Mouse (Mus musculus): Measurements from ENCODE around the gene Hspb7. TPM values are rescaled to one million over a fixed set of nuclear protein-coding genes. Genes with fewer than 3 reads are reported as not detected.

Hspb7 gene
- total RNA-seq (2015): not detected in 2 replicates
- not detected in 2 replicates for total RNA-seq (2017)

- ATAC-seq (ENCODE audit: poor library complexity, severe bottlenecking): no peak
Observed at GRCm38 (mm10) chr4:141420192-141420829, at the start of gene Hspb7. Hspb7 (plus strand) TSS chr4:141420779.

DNA sequence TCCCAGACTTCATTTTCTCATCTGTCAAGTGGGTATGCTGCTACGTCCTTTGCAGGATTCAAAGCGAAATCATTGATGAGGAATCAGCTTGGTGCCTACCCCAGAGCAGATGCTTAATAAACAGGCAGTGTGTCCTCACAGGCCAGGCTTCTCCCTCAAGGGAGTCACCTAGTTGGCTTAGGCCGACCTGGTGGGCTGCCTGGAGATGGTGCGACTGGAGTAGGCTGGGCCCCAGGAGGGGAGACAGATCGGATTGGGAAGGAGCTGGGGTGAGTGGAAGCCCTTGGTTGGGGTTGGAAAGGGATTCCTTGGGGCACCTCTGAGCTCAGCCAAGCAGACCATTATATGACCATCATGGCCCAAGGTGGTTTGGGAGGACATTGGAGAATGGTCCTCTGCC, 48.2 kb upstream of the Hspb7 start:
- ATAC-seq (ENCODE audit: poor library complexity, severe bottlenecking): no peak

GRCm38 (mm10) chr4:141379674-141380073, 40.9 kb upstream of the Hspb7 start:
- ATAC-seq (ENCODE audit: poor library complexity, severe bottlenecking): no peak

DNA sequence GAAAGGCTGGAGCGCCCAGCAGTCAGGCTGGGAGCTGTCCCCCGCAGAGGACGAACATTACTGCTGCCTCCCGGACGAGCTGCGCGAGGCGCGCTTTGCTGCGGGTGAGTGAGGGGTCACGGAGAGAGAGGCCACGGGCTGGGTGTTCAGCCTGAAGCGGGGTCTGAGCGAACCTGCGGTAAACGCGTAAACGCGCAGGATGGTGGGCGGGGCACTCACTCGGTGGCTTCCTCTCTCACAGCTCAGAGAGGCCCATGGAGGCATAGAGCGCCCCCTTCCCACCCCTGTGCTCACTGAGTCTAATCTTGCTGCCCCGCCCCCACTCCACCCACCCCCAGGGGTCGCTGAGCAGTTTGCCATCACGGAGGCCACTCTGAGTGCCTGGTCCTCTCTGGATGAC, 38.2 kb upstream of the Hspb7 start:
- ATAC-seq (ENCODE audit: poor library complexity, severe bottlenecking): no peak

- ATAC-seq (ENCODE audit: poor library complexity, severe bottlenecking): peak; percentile 77
Observed at GRCm38 (mm10) chr4:141385275-141385674, 35.3 kb upstream of the Hspb7 start.

GRCm38 (mm10) chr4:141386150-141386549, 34.4 kb upstream of the Hspb7 start:
- ATAC-seq (ENCODE audit: poor library complexity, severe bottlenecking): no peak

DNA sequence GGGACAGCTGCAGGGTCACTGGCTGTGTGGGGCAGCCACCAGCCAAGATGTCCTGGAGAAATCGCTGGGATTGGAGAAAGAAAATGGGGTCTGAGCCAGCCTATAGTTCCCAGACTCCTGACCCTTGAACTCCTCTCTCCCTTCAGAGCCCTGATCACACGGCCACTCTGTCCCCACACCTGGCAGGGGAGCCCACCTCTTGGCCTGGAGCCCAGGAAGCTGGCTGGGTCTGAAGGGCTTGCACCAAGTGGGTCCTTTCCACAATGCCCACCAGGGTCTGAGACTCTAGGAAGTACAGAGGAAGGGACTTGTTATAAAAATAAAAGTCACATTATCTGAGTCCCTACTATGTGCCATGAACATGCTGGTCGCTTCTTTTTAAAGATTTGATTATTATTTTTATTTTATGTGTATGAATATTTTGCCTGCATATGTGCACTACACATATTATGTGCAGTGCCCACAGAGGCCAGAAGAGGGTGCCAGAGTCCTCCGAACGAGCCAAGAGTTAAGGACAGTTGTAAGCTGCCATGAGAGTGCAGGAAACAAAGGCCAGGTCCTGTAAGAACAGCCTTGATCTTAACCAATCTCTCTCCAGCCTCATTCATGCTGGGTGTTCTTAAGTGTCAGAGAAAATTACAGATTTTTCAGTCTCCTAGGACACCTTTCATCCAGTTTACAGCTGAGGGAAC, 33.3 kb upstream of the Hspb7 start:
- ATAC-seq (ENCODE audit: poor library complexity, severe bottlenecking): peak; percentile 82

DNA sequence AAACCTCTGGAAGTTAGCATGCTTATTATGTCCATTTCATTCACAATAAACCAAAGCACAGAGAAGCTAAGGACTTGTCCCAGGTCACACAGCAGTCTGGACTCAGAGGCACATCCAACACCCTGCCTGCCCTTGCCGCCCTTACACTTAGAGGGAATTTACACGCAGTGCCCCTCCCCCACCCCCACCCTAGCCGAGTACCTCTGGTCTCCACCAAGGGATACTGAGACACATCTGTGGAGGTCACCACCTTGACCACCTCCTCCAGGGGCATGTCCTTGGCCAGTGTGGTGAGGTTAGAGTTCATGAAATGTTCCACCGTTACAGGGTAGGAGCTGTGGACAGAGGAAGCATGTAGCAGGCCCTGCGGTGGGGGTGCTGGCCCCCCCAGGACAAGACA, 32.6 kb upstream of the Hspb7 start:
- ATAC-seq (ENCODE audit: poor library complexity, severe bottlenecking): no peak

- no peak for ATAC-seq (ENCODE audit: poor library complexity, severe bottlenecking)
Observed at GRCm38 (mm10) chr4:141389366-141390150, 31.0 kb upstream of the Hspb7 start.

GRCm38 (mm10) chr4:141391293-141391692, 29.3 kb upstream of the Hspb7 start:
- no peak for ATAC-seq (ENCODE audit: poor library complexity, severe bottlenecking)

DNA sequence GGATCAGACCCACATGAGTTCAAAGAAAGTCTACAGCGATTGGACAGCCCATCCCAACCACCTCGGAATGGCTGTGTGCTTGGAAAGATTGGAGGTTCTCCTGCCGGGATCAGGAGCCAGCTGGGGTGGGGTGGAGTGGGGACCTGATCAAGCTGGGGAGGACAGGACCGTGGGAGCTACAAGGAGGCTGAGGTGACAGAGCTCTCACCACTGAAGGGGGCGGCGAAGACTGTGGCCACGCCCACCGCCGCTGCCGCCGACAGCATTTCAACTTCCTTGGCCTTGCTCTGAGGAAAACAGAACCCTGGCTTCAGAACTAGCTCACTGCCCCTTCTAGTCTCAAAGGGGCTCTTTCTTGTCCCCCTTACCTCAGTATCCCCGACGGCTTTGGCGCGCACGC, 25.8 kb upstream of the Hspb7 start:
- no peak for ATAC-seq (ENCODE audit: poor library complexity, severe bottlenecking)

DNA sequence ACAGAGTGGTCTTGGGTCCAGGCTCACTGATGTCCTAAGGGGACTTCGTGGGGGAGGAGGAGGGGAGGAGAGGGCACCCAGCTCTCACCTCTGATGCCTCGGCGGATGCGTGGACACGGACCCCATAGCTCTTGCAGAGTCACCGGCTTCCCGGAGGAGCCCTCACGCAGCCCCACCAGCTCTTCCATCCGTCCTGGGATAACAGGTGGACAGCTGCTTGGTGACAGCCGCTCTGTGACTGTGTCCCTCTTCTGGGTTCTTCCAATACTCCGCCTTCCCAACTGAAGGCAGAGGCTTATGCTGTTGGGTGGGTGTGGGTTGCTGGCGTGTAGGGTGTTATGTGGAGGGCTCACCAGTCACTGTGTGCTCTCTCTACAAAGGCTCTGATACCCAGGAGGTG, 22.7 kb upstream of the Hspb7 start:
- ATAC-seq (ENCODE audit: poor library complexity, severe bottlenecking): no peak

- no peak for ATAC-seq (ENCODE audit: poor library complexity, severe bottlenecking)
Observed at GRCm38 (mm10) chr4:141398545-141398944, 22.0 kb upstream of the Hspb7 start, which contains the start of gene Clcnka. Clcnka (minus strand) TSS chr4:141398724.

GRCm38 (mm10) chr4:141400171-141400570, 20.4 kb upstream of the Hspb7 start:
- no peak for ATAC-seq (ENCODE audit: poor library complexity, severe bottlenecking)

GRCm38 (mm10) chr4:141404518-141405313, 15.9 kb upstream of the Hspb7 start:
- peak; percentile 93 for ATAC-seq (ENCODE audit: poor library complexity, severe bottlenecking)

- no peak for ATAC-seq (ENCODE audit: poor library complexity, severe bottlenecking)
Observed at GRCm38 (mm10) chr4:141405314-141405622, 15.3 kb upstream of the Hspb7 start.

GRCm38 (mm10) chr4:141406516-141407299, 13.9 kb upstream of the Hspb7 start:
- ATAC-seq (ENCODE audit: poor library complexity, severe bottlenecking): peak; percentile 55; the same call in 1 of the 2 replicates

- no peak for ATAC-seq (ENCODE audit: poor library complexity, severe bottlenecking)
Observed at GRCm38 (mm10) chr4:141408577-141408976, 12.0 kb upstream of the Hspb7 start.

- peak; percentile 21; the same call in 1 of the 2 replicates for ATAC-seq (ENCODE audit: poor library complexity, severe bottlenecking)
Observed at GRCm38 (mm10) chr4:141411430-141411992, 9.1 kb upstream of the Hspb7 start.

GRCm38 (mm10) chr4:141415924-141416323, 4.7 kb upstream of the Hspb7 start, which contains the start of gene Clcnkb:
Clcnkb (minus strand) TSS chr4:141416014.
- no peak for ATAC-seq (ENCODE audit: poor library complexity, severe bottlenecking)

Measured in megakaryocyte, adult 5-6 weeks (primary cell).